Mouse (Mus musculus) lung, postnatal 0 days (tissue): ENCODE measurements around the gene Lca5l.

ENCODE experiments used
- CTCF ChIP-seq: IDR thresholded peaks from 2 replicates; pipeline ENCODE4 v1.5.1; 2016; ENCODE audit warnings: antibody characterized with exemption, mild to moderate bottlenecking
- EP300 ChIP-seq: IDR thresholded peaks from 2 replicates; pipeline ENCODE4 v1.6.1; 2016; ENCODE audit warnings: antibody characterized with exemption, mild to moderate bottlenecking, control low read depth

DNA sequence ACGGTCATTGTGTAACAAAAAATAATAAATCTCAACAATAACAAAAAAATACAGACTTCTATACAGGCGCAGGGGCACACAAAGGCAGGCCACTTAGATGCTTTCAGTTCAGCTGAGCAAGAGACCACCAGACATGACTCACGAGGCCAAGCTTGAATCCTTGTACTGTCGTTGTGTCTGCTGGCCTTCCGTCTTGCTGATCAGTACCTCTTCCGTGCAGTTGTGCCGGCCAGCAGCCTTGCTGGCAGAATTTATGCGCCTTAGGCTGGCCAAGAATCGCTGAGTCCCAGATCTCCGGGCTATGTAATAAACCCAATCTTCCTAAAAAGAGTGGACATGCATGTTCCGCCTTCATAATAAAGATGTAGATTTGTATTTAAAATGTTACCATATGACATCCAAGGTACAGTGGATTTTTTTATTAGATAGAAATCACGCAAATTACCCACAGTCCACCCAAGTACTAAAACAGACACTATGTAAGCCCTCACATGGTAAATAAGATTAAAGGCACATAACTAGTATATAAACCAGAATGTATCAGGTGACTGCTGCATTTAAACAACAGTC is 33.5 kb downstream of the Lca5l start:
- TF ChIP-seq CTCF: no peak
- no peak for TF ChIP-seq EP300
